Mouse (Mus musculus) myocyte (in vitro differentiated cells): ENCODE data around the gene Col6a5. TPM values are rescaled to one million over a fixed set of nuclear protein-coding genes. Genes with fewer than 3 reads are reported as not detected.

Experiments used
- H3K27me3 ChIP-seq: one replicate; pipeline ENCODE4 v1.6.1; 2011; ENCODE audit not compliant: control insufficient read depth, insufficient read depth, insufficient read length
- H3K36me3 ChIP-seq: one replicate; pipeline ENCODE4 v1.6.1; 2011; ENCODE audit not compliant: control insufficient read depth, insufficient read depth
- H3K4me2 ChIP-seq: one replicate; pipeline ENCODE4 v1.6.1; 2011; ENCODE audit warnings: low read depth, control low read depth
- H3K4me3 ChIP-seq: one replicate; pipeline ENCODE4 v1.5.1; 2011; ENCODE audit warnings: mild to moderate bottlenecking, control low read depth, moderate library complexity
- H3K79me2 ChIP-seq: one replicate; pipeline ENCODE4 v1.6.1; 2011; ENCODE audit not compliant: control insufficient read depth, insufficient read depth
- H3ac ChIP-seq: one replicate; pipeline ENCODE4 v1.6.1; 2011; ENCODE audit not compliant: control insufficient read depth, insufficient read length
- CEBPB ChIP-seq: IDR thresholded peaks from 2 replicates; pipeline ENCODE4 v1.6.1; 2011; ENCODE audit warnings: mild to moderate bottlenecking, moderate library complexity; ENCODE audit not compliant: poor library complexity, insufficient read depth, severe bottlenecking
- E2F4 ChIP-seq: IDR thresholded peaks from one replicate; pipeline ENCODE4 v1.6.1; 2011; ENCODE audit warnings: mild to moderate bottlenecking, control low read depth, moderate library complexity; ENCODE audit not compliant: insufficient read depth
- MAX ChIP-seq: IDR thresholded peaks from one replicate; pipeline ENCODE4 v1.6.1; 2011; ENCODE audit warnings: low read depth, mild to moderate bottlenecking, control low read depth
- MYOD1 ChIP-seq, 3 experiments: IDR thresholded peaks; one replicate each; pipeline ENCODE4 v1.6.1; 2011; ENCODE audit warnings: control low read depth in 2 of 3, low read depth in 2 of 3, mild to moderate bottlenecking in 2 of 3, moderate library complexity in 1 of 3; ENCODE audit not compliant: insufficient read length in 2 of 3, control insufficient read depth in 1 of 3
- MYOG ChIP-seq, 3 experiments: IDR thresholded peaks; one replicate each; pipeline ENCODE4 v1.6.1; 2011; ENCODE audit warnings: control low read depth in 2 of 3, low read depth in 2 of 3, mild to moderate bottlenecking in 2 of 3; ENCODE audit not compliant: insufficient read length in 2 of 3, control insufficient read depth in 1 of 3, insufficient read depth in 1 of 3
- POLR2A ChIP-seq: IDR thresholded peaks from one replicate; pipeline ENCODE4 v1.6.1; 2011; ENCODE audit warnings: low read depth, mild to moderate bottlenecking, control low read depth, moderate library complexity; ENCODE audit not compliant: insufficient read length
- POLR2AphosphoS2 ChIP-seq: IDR thresholded peaks from one replicate; pipeline ENCODE4 v1.6.1; 2011; ENCODE audit warnings: low read depth, control low read depth; ENCODE audit not compliant: insufficient read length
- REST ChIP-seq: IDR thresholded peaks from one replicate; pipeline ENCODE4 v1.6.1; 2011; ENCODE audit warnings: mild to moderate bottlenecking, control low read depth, moderate library complexity; ENCODE audit not compliant: insufficient read depth, insufficient read length
- SRF ChIP-seq: IDR thresholded peaks from one replicate; pipeline ENCODE4 v1.6.1; 2011; ENCODE audit warnings: low read depth; ENCODE audit not compliant: control insufficient read depth, insufficient read length
- TCF12 ChIP-seq: IDR thresholded peaks from one replicate; pipeline ENCODE4 v1.6.1; 2011; ENCODE audit warnings: mild to moderate bottlenecking, control low read depth; ENCODE audit not compliant: poor library complexity, insufficient read depth, severe bottlenecking
- TCF3 ChIP-seq: IDR thresholded peaks from one replicate; pipeline ENCODE4 v1.6.1; 2011; ENCODE audit warnings: low read depth, control low read depth; ENCODE audit not compliant: insufficient read length
- USF1 ChIP-seq: IDR thresholded peaks from one replicate; pipeline ENCODE4 v1.6.1; 2011; ENCODE audit warnings: low read depth, mild to moderate bottlenecking, control low read depth, moderate library complexity
- polyA plus RNA-seq: library from polyadenylated mRNA; unstranded; fragments of >200 nt; fragmentation: generic; extraction: Trizol; gene quantifications from one replicate; pipeline ENCODE4 v1.2.1, GENCODE M21; 2012; ENCODE audit warnings: missing spikeins

Col6a5 gene
- polyA plus RNA-seq, 1 experiment = not detected

GRCm38 (mm10) chr9:105839147-105839515 is 121.3 kb downstream of the Col6a5 start:
- Histone ChIP-seq H3K4me2 (no peak overlapping the region), H3K4me3 (no peak overlapping the region), H3K79me2 (no peaks in the 10 kb centered on the region), H3K27me3 (no peaks in the 10 kb centered on the region), H3ac (no peak overlapping the region), H3K36me3 (no peaks in the 10 kb centered on the region)
- TF ChIP-seq USF1 (no peak), MYOG (IDR thresholded peaks at IDR 0.05; ENCODE audit: control insufficient read depth in 1 of 3, insufficient read depth in 1 of 3, insufficient read length in 2 of 3, low read depth in 2 of 3) (no peak), TCF12 (no peak), MAX (no peak), REST (no peak), CEBPB (no peak)

DNA sequence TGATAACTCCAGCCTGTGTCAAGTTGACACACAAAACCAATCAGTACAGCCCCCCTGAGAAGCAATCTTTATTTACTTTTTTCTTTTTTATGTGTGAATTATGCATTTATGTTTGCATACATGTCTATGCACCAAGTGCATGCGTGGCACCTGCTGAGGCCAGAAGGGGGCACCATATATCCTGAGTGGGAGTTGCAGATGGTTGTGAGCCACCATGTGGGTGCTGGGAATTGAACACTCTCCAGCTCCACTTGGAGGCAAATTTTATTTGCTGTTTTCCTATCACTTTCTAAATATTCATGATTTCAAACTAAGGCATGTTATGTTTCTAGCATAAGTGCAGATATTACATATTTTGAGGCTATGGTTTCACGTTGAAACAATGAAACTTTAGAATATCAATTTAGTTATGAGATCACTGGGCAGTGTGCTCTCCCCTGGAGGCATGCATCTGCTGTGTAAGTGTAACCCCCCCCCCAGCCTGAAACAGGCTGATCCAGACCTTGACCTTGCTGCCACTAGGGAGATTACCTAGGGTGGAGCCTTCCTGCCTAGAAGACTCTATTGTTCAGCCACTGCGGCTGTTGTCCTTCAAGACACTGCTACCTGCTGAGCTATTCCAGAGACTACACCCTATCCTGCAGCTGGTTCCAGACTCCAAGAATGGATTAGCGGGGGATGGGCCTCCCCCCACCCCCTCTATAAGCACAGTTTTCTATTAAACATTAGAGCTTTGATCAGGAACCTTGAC is 121.9 kb downstream of the Col6a5 start:
- TF ChIP-seq CEBPB (no peak), MYOD1 (IDR thresholded peaks at IDR 0.05; ENCODE audit: control insufficient read depth in 1 of 3, insufficient read length in 2 of 3, low read depth in 2 of 3) (no peak), MAX (no peak), POLR2AphosphoS2 (no peak), MYOG (IDR thresholded peaks at IDR 0.05; ENCODE audit: control insufficient read depth in 1 of 3, insufficient read depth in 1 of 3, insufficient read length in 2 of 3, low read depth in 2 of 3) (no peak), SRF (no peak), E2F4 (no peak), POLR2A (no peak), REST (no peak), TCF12 (no peak), TCF3 (no peak), USF1 (no peak)
- no peak overlapping the region for H3K4me2 ChIP-seq
- H3ac ChIP-seq = no peak overlapping the region
- no peaks in the 10 kb centered on the region for H3K27me3 ChIP-seq
- H3K79me2 ChIP-seq = no peaks in the 10 kb centered on the region
- H3K4me3 ChIP-seq = no peak overlapping the region
- no peaks in the 10 kb centered on the region for H3K36me3 ChIP-seq

DNA sequence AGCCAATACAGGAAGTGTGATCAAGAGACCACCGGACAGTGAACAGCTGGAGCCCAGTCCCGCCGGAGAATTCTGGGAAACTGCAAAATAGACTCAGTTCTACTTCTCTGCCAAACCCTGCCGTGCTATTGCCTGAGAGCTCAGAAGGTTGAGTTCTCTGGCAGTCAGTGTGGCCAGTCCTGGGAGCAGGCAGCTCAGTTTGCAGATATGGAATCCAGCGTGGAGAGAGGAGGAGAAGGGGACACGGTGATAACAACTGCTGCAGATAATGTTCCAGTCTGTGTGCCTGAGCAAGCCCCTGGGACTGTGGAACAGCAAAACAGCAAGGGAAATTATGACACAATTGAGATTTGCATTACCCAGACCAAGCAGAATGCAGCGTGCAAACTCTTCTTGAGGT is 124.9 kb downstream of the Col6a5 start:
- H3K4me2 ChIP-seq = no peak overlapping the region

DNA sequence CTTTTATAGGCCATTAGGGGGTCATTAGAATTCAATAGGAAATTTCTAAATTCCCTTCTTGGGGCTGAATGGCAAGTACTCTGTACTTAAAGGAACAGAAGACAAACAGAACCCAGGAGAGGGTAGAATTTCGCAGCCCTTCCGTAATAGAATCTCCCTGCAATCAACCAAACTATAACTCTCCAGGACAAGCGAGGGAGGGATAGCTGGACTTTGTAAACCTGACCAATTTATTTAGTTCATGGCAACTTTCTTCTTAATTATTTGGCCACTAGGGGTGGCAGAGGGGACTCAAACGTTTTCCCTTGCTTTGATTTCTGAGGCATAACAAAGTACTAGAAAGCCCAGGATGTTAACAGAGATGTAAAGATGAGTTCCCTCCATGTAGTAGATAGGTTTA is 125.6 kb downstream of the Col6a5 start:
- H3K79me2 ChIP-seq = no peaks in the 10 kb centered on the region
- H3K4me3 ChIP-seq = no peak overlapping the region
- TF ChIP-seq TCF12 = no peak
- TF ChIP-seq POLR2A = no peak
- no peak for TF ChIP-seq SRF
- no peak for TF ChIP-seq POLR2AphosphoS2
- no peak for TF ChIP-seq REST
- TF ChIP-seq MYOG (IDR thresholded peaks at IDR 0.05; ENCODE audit: control insufficient read depth in 1 of 3, insufficient read depth in 1 of 3, insufficient read length in 2 of 3, low read depth in 2 of 3) = no peak
- no peak for TF ChIP-seq E2F4
- TF ChIP-seq MYOD1 (IDR thresholded peaks at IDR 0.05; ENCODE audit: control insufficient read depth in 1 of 3, insufficient read length in 2 of 3, low read depth in 2 of 3) = no peak
- TF ChIP-seq CEBPB = no peak
- no peak for TF ChIP-seq MAX
- no peak for TF ChIP-seq TCF3
- no peak for TF ChIP-seq USF1
- no peaks in the 10 kb centered on the region for H3K27me3 ChIP-seq
- H3K4me2 ChIP-seq = no peak overlapping the region
- no peak overlapping the region for H3ac ChIP-seq
- no peaks in the 10 kb centered on the region for H3K36me3 ChIP-seq

More for the DNA sequence above, 124.9 kb downstream of the Col6a5 start:
- Histone ChIP-seq H3K36me3 (no peaks in the 10 kb centered on the region), H3ac (no peak overlapping the region), H3K4me3 (no peak overlapping the region), H3K27me3 (no peaks in the 10 kb centered on the region), H3K79me2 (no peaks in the 10 kb centered on the region)
- TF ChIP-seq E2F4 (no peak), CEBPB (no peak), MYOG (IDR thresholded peaks at IDR 0.05; ENCODE audit: control insufficient read depth in 1 of 3, insufficient read depth in 1 of 3, insufficient read length in 2 of 3, low read depth in 2 of 3) (no peak), MAX (no peak), TCF12 (no peak), SRF (no peak), USF1 (no peak), TCF3 (no peak), MYOD1 (IDR thresholded peaks at IDR 0.05; ENCODE audit: control insufficient read depth in 1 of 3, insufficient read length in 2 of 3, low read depth in 2 of 3) (no peak)

- Histone ChIP-seq H3K79me2 (no peaks in the 10 kb centered on the region), H3K27me3 (no peaks in the 10 kb centered on the region), H3K36me3 (no peaks in the 10 kb centered on the region), H3ac (no peak overlapping the region), H3K4me3 (no peak overlapping the region), H3K4me2 (no peak overlapping the region)
- TF ChIP-seq POLR2A (no peak), USF1 (no peak), TCF12 (no peak), MYOG (IDR thresholded peaks at IDR 0.05; ENCODE audit: control insufficient read depth in 1 of 3, insufficient read depth in 1 of 3, insufficient read length in 2 of 3, low read depth in 2 of 3) (no peak), E2F4 (no peak), POLR2AphosphoS2 (no peak), CEBPB (no peak), SRF (no peak), TCF3 (no peak), MAX (no peak), REST (no peak)
Measured at GRCm38 (mm10) chr9:105831291-105831690, 129.2 kb downstream of the Col6a5 start.
